Mouse (Mus musculus) hindbrain, postnatal 0 days (tissue): ENCODE data around the gene Fance. TPM values are rescaled to one million over a fixed set of nuclear protein-coding genes. Genes with fewer than 3 reads are reported as not detected.
A peak's percentile ranks its signal among the peaks of the same experiment; 100 is the strongest.

Experiments used
- ATAC-seq: fragments of 200-750 bp; cut with Nextera tagmentation; 2 replicates; pipeline ENCODE4 v1.8.0; 2017; ENCODE audit warnings: mild to moderate bottlenecking, moderate TSS enrichment, moderate library complexity
- DNase-seq: peaks from one replicate; pipeline ENCODE4 v3.0.0-alpha.2; 2015; ENCODE audit warnings: low spot score
- H3K27ac ChIP-seq: fragments of 300-500 bp; sonication (generic); 2 replicates; pipeline ENCODE4 v1.5.1; 2014; ENCODE audit warnings: mild to moderate bottlenecking
- H3K27me3 ChIP-seq: fragments of 300-500 bp; sonication (generic); 2 replicates; pipeline ENCODE4 v1.6.1; 2014; ENCODE audit warnings: low read length, mixed read lengths; ENCODE audit not compliant: insufficient read depth
- H3K36me3 ChIP-seq: fragments of 300-500 bp; sonication (generic); 2 replicates; pipeline ENCODE4 v1.6.1; 2014; ENCODE audit warnings: low read length, mixed read lengths; ENCODE audit not compliant: insufficient read depth
- H3K4me1 ChIP-seq: fragments of 300-500 bp; sonication (generic); 2 replicates; pipeline ENCODE4 v1.6.1; 2014; ENCODE audit warnings: antibody characterized with exemption, low read length, mixed read lengths; ENCODE audit not compliant: insufficient read depth
- H3K4me2 ChIP-seq: fragments of 300-500 bp; sonication (generic); 2 replicates; pipeline ENCODE4 v1.6.1; 2014; ENCODE audit warnings: low read depth, mild to moderate bottlenecking, low read length, moderate library complexity, mixed read lengths
- H3K4me3 ChIP-seq: fragments of 300-500 bp; sonication (generic); 2 replicates; pipeline ENCODE4 v1.5.1; 2014; ENCODE audit warnings: low read length
- H3K9ac ChIP-seq: fragments of 300-500 bp; sonication (generic); replicated peaks from 2 replicates; pipeline ENCODE4 v1.6.1; 2014; ENCODE audit warnings: mild to moderate bottlenecking, low read length, moderate library complexity, mixed read lengths
- H3K9me3 ChIP-seq: fragments of 300-500 bp; sonication (generic); 2 replicates; pipeline ENCODE4 v1.6.1; 2016; ENCODE audit warnings: low read length, mixed read lengths
- CTCF ChIP-seq: IDR thresholded peaks from 2 replicates; pipeline ENCODE4 v1.5.1; 2016; ENCODE audit warnings: antibody characterized with exemption, control low read depth, low read depth
- WGBS: fragments of 180-500 bp; shearing (Covaris S2); extraction: QIAGEN DNeasy Blood & Tissue Kit; methylation state at CpG from one replicate; pipeline ENCODE4 v1.1.7; 2014; 5-methylcytosine and 5-hydroxymethylcytosine counted together
- polyA plus RNA-seq: library from polyadenylated mRNA; unstranded; fragments of >200 nt; fragmentation: Nextera tagmentation; extraction: Ambion mirVana; gene quantifications from 2 replicates; pipeline ENCODE4 v1.2.1, GENCODE M21; 2015
- total RNA-seq: library from RNA; depleted of rRNA; stranded (reverse); fragments of >200 nt; gene quantifications from 2 replicates; pipeline ENCODE4 v1.2.3, GENCODE M21; 2014

The Fance gene
- total and polyA plus RNA-seq, 2 experiments from 2014 or later, result 23.6 to 46.5 TPM

- H3K27me3 ChIP-seq, result no peaks in the 10 kb centered on the region
- no peaks in the 10 kb centered on the region for H3K9me3 ChIP-seq
- ATAC-seq (no peak; the same call in 1 of the 2 replicates), DNase-seq (no peak)
- H3K27ac ChIP-seq, result 0 out of 2 replicates have a peak overlapping the region, but pooled peaks have one; percentile 4
- TF ChIP-seq CTCF, result no peak
- no peak overlapping the region for H3K4me2 ChIP-seq
- H3K36me3 ChIP-seq, result no peaks in the 10 kb centered on the region; the same call in 1 of the 2 replicates
- no peak overlapping the region for H3K9ac ChIP-seq
- H3K4me1 ChIP-seq, result 0 out of 2 replicates have a peak, but pooled peaks cover 4% of the 10 kb centered on the region
- no peak overlapping the region for H3K4me3 ChIP-seq
- 38% methylated on average over 10 of the region's 11 CpGs for WGBS
These were observed 13.5 kb upstream of the Fance start for GRCm38 (mm10) chr17:28299669-28300320.

- no peak overlapping the region for H3K9ac ChIP-seq
- no peak overlapping the region for H3K4me2 ChIP-seq
- H3K4me3 ChIP-seq, result no peak overlapping the region
- 26% methylated on average over 9 of the region's 9 CpGs for WGBS
- no peaks in the 10 kb centered on the region; the same call in 1 of the 2 replicates for H3K36me3 ChIP-seq
- DNase-seq (no peak), ATAC-seq (peak; percentile 47)
- TF ChIP-seq CTCF, result no peak
- H3K27me3 ChIP-seq, result no peaks in the 10 kb centered on the region
- 0 out of 2 replicates have a peak, but pooled peaks cover 4% of the 10 kb centered on the region for H3K4me1 ChIP-seq
- 0 out of 2 replicates have a peak overlapping the region, but pooled peaks have one; percentile 4 for H3K27ac ChIP-seq
- H3K9me3 ChIP-seq, result no peaks in the 10 kb centered on the region
These were observed 13.0 kb upstream of the Fance start for GRCm38 (mm10) chr17:28300323-28300722.

- H3K36me3 ChIP-seq, result no peaks in the 10 kb centered on the region; the same call in 1 of the 2 replicates
- H3K9ac ChIP-seq, result no peak overlapping the region
- H3K9me3 ChIP-seq, result no peaks in the 10 kb centered on the region
- no peak overlapping the region for H3K4me3 ChIP-seq
- no peak overlapping the region for H3K4me2 ChIP-seq
- H3K27me3 ChIP-seq, result no peaks in the 10 kb centered on the region
- H3K4me1 ChIP-seq, result 0 out of 2 replicates have a peak, but pooled peaks cover 4% of the 10 kb centered on the region
- ATAC-seq, result peak; percentile 60
- DNase-seq, result no peak
- 0 out of 2 replicates have a peak overlapping the region, but pooled peaks have one; percentile 4 for H3K27ac ChIP-seq
- 42% methylated on average over 3 of the region's 3 CpGs for WGBS
- TF ChIP-seq CTCF, result no peak
These were observed 12.5 kb upstream of the Fance start for GRCm38 (mm10) chr17:28300850-28301249.

GRCm38 (mm10) chr17:28305172-28305571, 8.1 kb upstream of the Fance start:
- Histone ChIP-seq H3K9ac (no peak overlapping the region), H3K27ac (no peak overlapping the region), H3K36me3 (no peaks in the 10 kb centered on the region), H3K9me3 (no peaks in the 10 kb centered on the region), H3K4me1 (0 out of 2 replicates have a peak, but pooled peaks cover 4% of the 10 kb centered on the region), H3K4me3 (no peak overlapping the region), H3K27me3 (no peaks in the 10 kb centered on the region), H3K4me2 (no peak overlapping the region)
- no peak for TF ChIP-seq CTCF
- DNase-seq (no peak), ATAC-seq (no peak)
- WGBS, result 52% methylated on average over 10 of the region's 10 CpGs

- no peaks in the 10 kb centered on the region for H3K27me3 ChIP-seq
- WGBS, result 15% methylated on average over 18 of the region's 18 CpGs
- no peak overlapping the region for H3K9ac ChIP-seq
- H3K27ac ChIP-seq, result no peak overlapping the region
- TF ChIP-seq CTCF, result peak; percentile 93
- no peaks in the 10 kb centered on the region for H3K36me3 ChIP-seq
- 0 out of 2 replicates have a peak, but pooled peaks cover 4% of the 10 kb centered on the region for H3K4me1 ChIP-seq
- H3K9me3 ChIP-seq, result no peaks in the 10 kb centered on the region
- no peak overlapping the region for H3K4me3 ChIP-seq
- DNase-seq, result peak; percentile 94
- no peak overlapping the region for H3K4me2 ChIP-seq
- ATAC-seq, result peak; percentile 24; the same call in 1 of the 2 replicates
These were observed 4.8 kb upstream of the Fance start for GRCm38 (mm10) chr17:28308297-28309195.

GRCm38 (mm10) chr17:28310831-28311230, 2.5 kb upstream of the Fance start:
- no peaks in the 10 kb centered on the region for H3K36me3 ChIP-seq

More at GRCm38 (mm10) chr17:28310831-28311230, 2.5 kb upstream of the Fance start:
- no peaks in the 10 kb centered on the region for H3K9me3 ChIP-seq
- no peak overlapping the region for H3K4me3 ChIP-seq
- H3K27ac ChIP-seq, result no peak overlapping the region
- ATAC-seq, result no peak
- no peak overlapping the region for H3K4me2 ChIP-seq
- 0 out of 2 replicates have a peak, but pooled peaks cover 9% of the 10 kb centered on the region for H3K4me1 ChIP-seq
- peak; percentile 17 for TF ChIP-seq CTCF
- WGBS, result 81% methylated on average over 3 of the region's 3 CpGs
- DNase-seq, result no peak
- H3K27me3 ChIP-seq, result no peaks in the 10 kb centered on the region
- H3K9ac ChIP-seq, result no peak overlapping the region
